ENCODE assay signal across 12 mouse cellular contexts in genomic region chr1:108649588-108650378, GRCm38 (mm10).
DNase-seq lines count a peak whose midpoint lies in the region; ATAC-seq lines count a peak whose summit lies in the region.
"Had no signal": no experiment of that assay in that cellular context is flagged by ENCODE, and none has a peak within 500 bp of the region (broad histone marks: within the 10 kb centered on the region; RNA-seq: fewer than 3 reads in every experiment).

No protein-coding gene starts in this region.

- no peak for DNase-seq in embryonic facial prominence, embryonic 11.5 days (ENCODE audit: low spot score)
- DNase-seq in embryonic facial prominence, embryonic 10.5 days (ENCODE audit: low spot score): no peak
- DNase-seq in cerebellum, adult 11-12 months: peak; percentile 14
- peak; percentile 39 to 78 for DNase-seq in layer of hippocampus, postnatal 14 days (ENCODE audit: low spot score in 2 of 2)
- DNase-seq in spleen, postnatal 14 days (ENCODE audit: low spot score in 2 of 2): no peak
- DNase-seq: liver, embryonic 13.5 days; lung, postnatal 4 days had no signal

- no peak overlapping the region for H3K9ac ChIP-seq in embryonic facial prominence, embryonic 11.5 days (replicated peaks; ENCODE audit: low read length)
- H3K9ac ChIP-seq in forebrain, embryonic 16.5 days (replicated peaks; ENCODE audit: low read depth, low read length): no peak overlapping the region
- no peak overlapping the region for H3K9ac ChIP-seq in heart, embryonic 11.5 days (ENCODE audit: low read depth, low read length)
- H3K9ac ChIP-seq: liver, embryonic 13.5 days; stomach, embryonic 15.5 days had no signal

- no peak overlapping the region for H3K27ac ChIP-seq in embryonic facial prominence, embryonic 11.5 days (replicated peaks; ENCODE audit: low read depth, low read length)
- no peak overlapping the region for H3K27ac ChIP-seq in embryonic facial prominence, embryonic 10.5 days (replicated peaks)
- no peak overlapping the region for H3K27ac ChIP-seq in forebrain, embryonic 16.5 days (ENCODE audit: low read length)
- no peak overlapping the region for H3K27ac ChIP-seq in heart, embryonic 11.5 days (ENCODE audit: low read depth, low read length)
- H3K27ac ChIP-seq: liver, embryonic 13.5 days; stomach, embryonic 15.5 days had no signal

- H3K4me1 ChIP-seq in embryonic facial prominence, embryonic 11.5 days (ENCODE audit: control insufficient read depth, insufficient read depth, low read length): no peaks in the 10 kb centered on the region
- no peaks in the 10 kb centered on the region for H3K4me1 ChIP-seq in embryonic facial prominence, embryonic 10.5 days
- no peaks in the 10 kb centered on the region for H3K4me1 ChIP-seq in forebrain, embryonic 16.5 days (replicated peaks; ENCODE audit: control insufficient read depth, insufficient read depth, low read length)
- H3K4me1 ChIP-seq in heart, embryonic 11.5 days (ENCODE audit: control insufficient read depth, insufficient read depth, low read length): no peaks in the 10 kb centered on the region
- H3K4me1 ChIP-seq: liver, embryonic 13.5 days; stomach, embryonic 15.5 days had no signal

- WGBS in embryonic facial prominence, embryonic 11.5 days: 64% methylated on average over 6 of the region's 6 CpGs
- 66% methylated on average over 6 of the region's 6 CpGs for WGBS in embryonic facial prominence, embryonic 10.5 days
- WGBS in forebrain, embryonic 16.5 days: 46% methylated on average over 6 of the region's 6 CpGs
- 61% methylated on average over 6 of the region's 6 CpGs for WGBS in heart, embryonic 11.5 days (ENCODE audit: insufficient replicate concordance)

- no peaks in the 10 kb centered on the region for H3K27me3 ChIP-seq in embryonic facial prominence, embryonic 11.5 days (ENCODE audit: control insufficient read depth, insufficient read depth, low read length)
- no peaks in the 10 kb centered on the region for H3K27me3 ChIP-seq in embryonic facial prominence, embryonic 10.5 days (replicated peaks; ENCODE audit: low read depth, poor library complexity, severe bottlenecking)
- no peaks in the 10 kb centered on the region for H3K27me3 ChIP-seq in forebrain, embryonic 16.5 days (replicated peaks; ENCODE audit: control insufficient read depth, insufficient read depth, low read length)
- no peaks in the 10 kb centered on the region for H3K27me3 ChIP-seq in heart, embryonic 11.5 days (ENCODE audit: control insufficient read depth, insufficient read depth, low read length)
- H3K27me3 ChIP-seq: liver, embryonic 13.5 days; stomach, embryonic 15.5 days had no signal

- no peaks in the 10 kb centered on the region for H3K36me3 ChIP-seq in embryonic facial prominence, embryonic 11.5 days (replicated peaks; ENCODE audit: control insufficient read depth, insufficient read depth, low read depth, low read length)
- no peaks in the 10 kb centered on the region for H3K36me3 ChIP-seq in embryonic facial prominence, embryonic 10.5 days (replicated peaks)
- H3K36me3 ChIP-seq in forebrain, embryonic 16.5 days (ENCODE audit: control insufficient read depth, insufficient read depth): no peaks in the 10 kb centered on the region
- no peaks in the 10 kb centered on the region for H3K36me3 ChIP-seq in heart, embryonic 11.5 days (ENCODE audit: control insufficient read depth, insufficient read depth, low read length)
- H3K36me3 ChIP-seq: liver, embryonic 13.5 days; stomach, embryonic 15.5 days had no signal

- ATAC-seq in embryonic facial prominence, embryonic 11.5 days (replicated peaks; ENCODE audit: insufficient number of reproducible peaks, low FRiP score, low TSS enrichment, low read depth): peak; percentile 59; the same call in 1 of the 2 replicates
- peak; percentile 45; the same call in 1 of the 2 replicates for ATAC-seq in forebrain, embryonic 16.5 days
- no peak for ATAC-seq in megakaryocyte-erythroid progenitor cell, adult 5-6 weeks (replicated peaks; ENCODE audit: low FRiP score, low TSS enrichment, poor library complexity, severe bottlenecking)
- no peak for ATAC-seq in heart, embryonic 11.5 days (replicated peaks; ENCODE audit: insufficient number of reproducible peaks, low FRiP score, low TSS enrichment)
- ATAC-seq: intestine, postnatal 0 days had no signal

- H3K9me3 ChIP-seq in embryonic facial prominence, embryonic 11.5 days (replicated peaks; ENCODE audit: control insufficient read depth, low read length): no peaks in the 10 kb centered on the region
- no peaks in the 10 kb centered on the region for H3K9me3 ChIP-seq in embryonic facial prominence, embryonic 10.5 days
- H3K9me3 ChIP-seq in forebrain, embryonic 16.5 days (ENCODE audit: control insufficient read depth, low read length): no peaks in the 10 kb centered on the region
- H3K9me3 ChIP-seq in heart, embryonic 11.5 days (replicated peaks; ENCODE audit: control insufficient read depth, low read length): no peaks in the 10 kb centered on the region
- H3K9me3 ChIP-seq: liver, embryonic 13.5 days; stomach, embryonic 15.5 days had no signal

- H3K4me3 ChIP-seq in embryonic facial prominence, embryonic 11.5 days (ENCODE audit: low read depth, low read length): no peak overlapping the region
- no peak overlapping the region for H3K4me3 ChIP-seq in embryonic facial prominence, embryonic 10.5 days
- H3K4me3 ChIP-seq in forebrain, embryonic 16.5 days (replicated peaks; ENCODE audit: low read length): no peak overlapping the region
- no peak overlapping the region for H3K4me3 ChIP-seq in heart, embryonic 11.5 days (ENCODE audit: low read depth, low read length)
- H3K4me3 ChIP-seq: liver, embryonic 13.5 days; stomach, embryonic 15.5 days had no signal

- H3K4me2 ChIP-seq in embryonic facial prominence, embryonic 11.5 days (ENCODE audit: low read depth, low read length): no peak overlapping the region
- H3K4me2 ChIP-seq in forebrain, embryonic 16.5 days (ENCODE audit: low read length): no peak overlapping the region
- no peak overlapping the region for H3K4me2 ChIP-seq in heart, embryonic 11.5 days
- H3K4me2 ChIP-seq: liver, embryonic 13.5 days; stomach, embryonic 15.5 days had no signal

Comparison
In these comparisons a context has a peak if more than half of its experiments do, and no peak if none do; other contexts are left out.
1. ATAC-seq: peak in embryonic facial prominence, embryonic 11.5 days (single experiment) and forebrain, embryonic 16.5 days (single experiment); none in megakaryocyte-erythroid progenitor cell, adult 5-6 weeks (single experiment) and heart, embryonic 11.5 days (single experiment).
2. DNase-seq: peak in cerebellum, adult 11-12 months (single experiment) and layer of hippocampus, postnatal 14 days (2 of 2); none in embryonic facial prominence, embryonic 11.5 days (single experiment), embryonic facial prominence, embryonic 10.5 days (single experiment) and spleen, postnatal 14 days (0 of 2).